ENCODE assay signal across 22 mouse cellular contexts in the genomic region with DNA sequence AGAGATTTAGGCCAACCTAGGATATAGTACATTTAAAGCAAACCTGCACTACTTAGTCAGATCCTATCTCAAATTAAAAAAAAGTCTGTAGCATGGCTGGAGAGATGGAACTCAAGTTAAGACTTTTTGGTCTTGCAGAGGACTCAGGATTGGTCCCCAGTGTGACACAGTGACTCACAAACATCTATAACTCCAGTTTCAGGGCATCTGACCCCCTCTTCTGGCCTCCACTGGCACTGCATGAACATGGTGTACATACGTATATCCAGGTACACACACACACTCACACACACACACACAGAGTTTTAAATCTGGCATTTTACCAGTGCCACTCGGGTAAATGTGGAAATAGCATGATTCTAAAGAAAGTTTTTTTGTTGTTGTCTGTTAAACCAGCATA. TPM values are rescaled to one million over a fixed set of nuclear protein-coding genes. Genes with fewer than 3 reads are reported as not detected.
"Had no signal": no experiment of that assay in that cellular context is flagged by ENCODE, and none has a peak within 500 bp of the region (broad histone marks: within the 10 kb centered on the region; RNA-seq: fewer than 3 reads in every experiment).

No protein-coding gene starts in this region.

- H3K4me1 ChIP-seq: midbrain, embryonic 15.5 days; neural tube, embryonic 12.5 days had no signal

- H3K9ac ChIP-seq: limb, embryonic 13.5 days; liver, embryonic 15.5 days; lung, embryonic 14.5 days; midbrain, embryonic 15.5 days; neural tube, embryonic 12.5 days had no signal

- H3K36me3 ChIP-seq: midbrain, embryonic 15.5 days had no signal

- H3K27ac ChIP-seq: layer of hippocampus, adult 2 months; limb, embryonic 13.5 days; liver, embryonic 15.5 days; midbrain, embryonic 15.5 days; neural tube, embryonic 12.5 days had no signal

- H3K4me2 ChIP-seq: limb, embryonic 13.5 days; liver, embryonic 15.5 days; lung, embryonic 14.5 days; midbrain, embryonic 11.5 days; midbrain, embryonic 15.5 days; neural tube, embryonic 12.5 days had no signal

- H3K27me3 ChIP-seq: limb, embryonic 13.5 days; liver, embryonic 15.5 days; midbrain, embryonic 15.5 days; neural tube, embryonic 12.5 days had no signal

- H3K4me3 ChIP-seq: layer of hippocampus, adult 2 months; limb, embryonic 13.5 days; liver, embryonic 15.5 days; midbrain, embryonic 15.5 days; neural tube, embryonic 12.5 days had no signal

- H3K9me3 ChIP-seq: liver, embryonic 15.5 days; midbrain, embryonic 15.5 days; neural tube, embryonic 12.5 days had no signal

- DNase-seq: kidney, adult 9 months; kidney, postnatal 10 days; kidney, postnatal 4 days; left cerebral cortex, postnatal 4 days; lung, embryonic 14.5 days; lung, postnatal 10 days; lung, postnatal 4 days; retina, postnatal 1 day; right cerebral cortex, postnatal 4 days; spleen, adult 18-20 months had no signal

- ATAC-seq: intestine, postnatal 0 days; midbrain, embryonic 15.5 days had no signal

RNA-seq across cellular contexts. Expression of gene 4930579F01Rik, which starts 44.8 kb away (rescaled TPM):
- total RNA-seq: layer of hippocampus, adult 2 months; layer of hippocampus, postnatal 14 days; left cerebral cortex, adult 18-20 months; left cerebral cortex, postnatal 10 days; left cerebral cortex, postnatal 4 days; liver, adult 2 months; megakaryocyte, adult 5-6 weeks had no signal
- polyA plus RNA-seq: liver, adult 2 months; liver, embryonic 15.5 days; midbrain, embryonic 11.5 days; midbrain, embryonic 15.5 days; neural tube, embryonic 12.5 days had no signal
